Mouse (Mus musculus) cortical plate, adult 2 months (tissue): ENCODE results near the gene Cmss1.

Source experiments
- CTCF ChIP-seq: fragments of 200-500 bp; IDR thresholded peaks from 2 replicates; pipeline ENCODE4 v1.5.1; 2011; ENCODE audit warnings: mild to moderate bottlenecking, control low read depth, low read length; ENCODE audit not compliant: insufficient read depth; ENCODE audit errors: extremely low read depth
- POLR2A ChIP-seq: fragments of 200-500 bp; IDR thresholded peaks from 2 replicates; pipeline ENCODE4 v1.6.1; 2011; ENCODE audit warnings: mild to moderate bottlenecking, low read length, control low read depth; ENCODE audit not compliant: insufficient read depth; ENCODE audit errors: extremely low read depth

GRCm38 (mm10) chr16:57412766-57413165 lies 193.9 kb downstream of the Cmss1 start:
- TF ChIP-seq CTCF (no peak), POLR2A (no peak)
